Mouse (Mus musculus) cerebellum, postnatal 4 days (tissue): Measurements from ENCODE around the gene Rdh12.

Experiments
- DNase-seq, 2 experiments: peaks; one replicate each; pipeline ENCODE4 v3.0.0; 2022; ENCODE audit warnings: low spot score in 2 of 2, mixed read lengths in 1 of 2

Rdh12 gene

GRCm38 (mm10) chr12:79253294-79254053, 44.8 kb downstream of the Rdh12 start:
- no peak for DNase-seq

- no peak for DNase-seq
Observed at GRCm38 (mm10) chr12:79254975-79255374, 46.3 kb downstream of the Rdh12 start.

DNA sequence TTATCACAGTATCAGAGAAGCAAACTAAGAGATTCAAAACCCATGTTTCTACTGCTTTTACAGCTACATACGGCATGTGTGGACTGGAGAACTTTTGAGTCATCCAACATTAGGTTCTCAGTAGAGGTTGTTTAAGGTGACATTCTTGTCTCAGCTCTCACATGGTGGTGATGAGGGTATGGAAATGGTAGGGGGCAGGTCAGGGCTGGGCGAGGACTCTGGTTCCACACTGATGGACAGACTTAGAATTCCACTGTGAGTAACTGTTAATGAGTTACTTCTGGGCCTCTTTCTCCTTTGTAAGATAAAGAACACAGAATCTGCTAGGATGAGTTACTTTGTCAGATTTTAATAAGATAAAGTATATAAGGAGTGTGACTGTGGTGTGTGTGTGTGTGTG, 51.4 kb downstream of the Rdh12 start:
- no peak for DNase-seq

- peak in 1 of 2 experiments; percentile 16 for DNase-seq
Observed at GRCm38 (mm10) chr12:79261035-79261434, 52.3 kb downstream of the Rdh12 start.
